Mouse (Mus musculus): ENCODE results near the gene Rptn.
"Not testable (repeated sequence)": the region's sequence is repeated elsewhere in the genome, so short reads cannot be mapped to it uniquely, and the experiment has no call there.

Gene Rptn

DNA sequence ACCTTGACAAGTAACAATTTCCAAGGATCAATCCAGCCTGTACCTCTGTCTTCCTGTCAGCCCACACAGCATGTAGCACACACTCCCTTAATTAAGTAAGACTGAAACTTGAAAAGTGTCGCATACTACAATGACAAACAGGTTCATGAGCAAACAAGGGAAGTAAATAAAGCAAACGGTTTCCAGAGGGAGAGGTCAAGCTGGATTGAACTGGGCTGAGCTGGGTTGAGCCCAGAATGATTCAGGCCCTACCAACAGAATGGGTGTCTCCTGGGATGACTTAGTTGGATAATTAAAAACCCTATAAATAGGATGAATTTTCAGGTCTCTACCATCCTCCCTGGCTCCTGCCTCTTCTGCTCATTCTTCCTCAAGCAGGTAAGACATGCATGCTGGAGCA, at the start of gene Rptn:
Gene Rptn (plus strand): TSS at position 334 of the 400 bp plus-strand sequence.
- no peak for DNase-seq

- DNase-seq = no peak
Measured at GRCm38 (mm10) chr3:93346896-93347295, 46.6 kb upstream of the Rptn start.

DNA sequence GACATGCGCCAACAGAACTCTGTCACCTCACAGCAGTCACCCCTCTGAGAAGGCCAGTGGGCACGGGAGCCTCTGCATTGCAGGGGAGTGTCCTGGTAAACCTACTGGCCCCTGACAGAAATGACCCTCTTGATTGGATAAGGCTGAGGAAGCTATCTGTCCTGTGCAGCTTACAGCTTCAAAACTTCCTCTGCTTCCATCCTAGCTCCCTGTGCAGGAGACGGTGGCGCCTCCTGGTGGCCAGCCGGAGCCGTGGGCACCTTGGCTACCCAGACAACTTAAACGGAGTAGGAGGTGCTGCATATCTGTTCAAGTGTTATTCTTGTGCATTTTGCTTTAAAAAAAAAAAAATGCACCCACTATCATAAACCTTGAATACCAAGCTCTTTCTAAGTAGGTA, 33.5 kb upstream of the Rptn start:
- DNase-seq = peak; percentile 52

- no peak for DNase-seq
Measured at GRCm38 (mm10) chr3:93361933-93362574, 31.4 kb upstream of the Rptn start.

GRCm38 (mm10) chr3:93366966-93367575, 26.4 kb upstream of the Rptn start:
- no peak for DNase-seq

DNA sequence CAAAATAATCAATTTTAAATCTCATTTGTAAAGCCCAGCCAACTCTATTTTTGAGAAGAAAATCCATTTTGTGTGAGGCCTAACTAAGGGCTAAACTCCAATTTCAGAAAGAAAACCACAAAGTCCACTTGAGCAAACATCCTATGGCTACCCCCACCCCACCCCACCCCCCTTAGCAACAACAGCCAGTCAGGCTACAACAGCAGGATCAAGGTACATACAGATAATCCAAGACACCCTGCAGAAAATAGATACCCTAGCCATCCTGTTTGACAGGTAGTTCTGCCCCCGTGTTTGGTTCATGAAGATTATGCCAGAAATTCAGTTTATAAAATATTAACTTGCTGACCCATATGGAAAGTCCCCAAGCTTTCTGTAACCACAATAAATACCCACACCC, 25.3 kb upstream of the Rptn start:
- DNase-seq = no peak

- no peak for DNase-seq
Measured at GRCm38 (mm10) chr3:93373416-93373815, 20.1 kb upstream of the Rptn start.

GRCm38 (mm10) chr3:93375196-93375595, 18.3 kb upstream of the Rptn start:
- no peak for DNase-seq

DNA sequence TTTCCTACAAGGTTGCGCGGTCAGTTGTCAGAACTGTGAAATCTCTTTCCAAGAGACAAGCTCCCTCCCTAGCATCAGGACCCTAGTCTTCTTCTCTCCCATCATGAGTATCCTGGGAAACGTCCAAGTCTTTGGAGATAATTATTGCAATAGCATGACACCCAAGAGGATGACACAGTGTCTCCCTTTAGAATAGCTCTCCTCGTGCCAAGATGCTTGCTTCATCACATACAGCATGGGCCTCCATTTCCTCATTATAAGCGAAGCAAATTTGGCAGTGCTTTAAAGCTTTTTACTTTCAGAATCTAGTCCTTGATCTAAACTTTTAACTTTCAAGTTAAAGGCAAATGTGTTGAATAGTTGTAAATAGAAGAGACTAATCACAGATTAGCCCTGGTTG, 17.9 kb upstream of the Rptn start:
- DNase-seq = no peak

- no peak for DNase-seq
Measured at GRCm38 (mm10) chr3:93378146-93378545, 15.4 kb upstream of the Rptn start.

GRCm38 (mm10) chr3:93403936-93404335, 10.4 kb downstream of the Rptn start:
- DNase-seq = no peak

DNA sequence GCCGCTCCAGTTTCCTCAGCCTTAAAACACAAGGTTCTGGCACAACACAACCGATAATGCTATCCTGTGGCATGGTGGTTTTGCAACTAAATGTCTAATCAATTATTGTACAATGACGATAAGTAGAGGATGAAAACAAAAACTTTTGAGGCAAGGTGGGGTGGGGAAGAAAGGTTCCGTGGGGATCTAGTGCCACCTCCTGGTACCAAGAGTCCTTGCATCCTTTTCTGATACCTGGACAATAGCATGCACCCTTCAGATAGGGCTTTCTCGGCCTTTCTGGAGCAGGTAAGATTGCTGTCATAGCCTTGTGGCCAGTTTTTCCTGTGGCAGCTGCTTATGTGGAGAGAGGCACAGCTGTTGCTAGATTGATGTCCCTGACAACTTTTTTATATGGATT, 13.5 kb downstream of the Rptn start:
- peak; percentile 12 for DNase-seq

DNA sequence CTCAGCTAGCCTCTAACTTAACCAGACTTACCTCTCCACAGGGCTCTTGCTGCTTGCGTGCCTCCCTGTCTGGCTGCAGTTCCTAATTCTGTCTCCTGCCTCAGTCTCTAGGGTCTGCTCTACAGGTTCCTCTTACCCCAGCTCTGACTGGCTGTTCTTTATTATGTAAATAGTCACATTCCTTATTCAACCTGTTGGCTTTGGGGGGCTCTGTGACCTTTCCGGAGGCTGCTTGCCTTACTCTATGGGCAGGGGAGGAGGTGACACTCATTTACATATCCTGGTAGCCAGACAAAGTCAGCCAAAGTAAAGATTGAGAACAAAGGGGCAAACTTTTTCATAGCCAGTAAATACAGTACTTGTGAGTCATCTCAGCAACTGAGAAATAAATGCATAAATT, 18.4 kb downstream of the Rptn start:
- no peak for DNase-seq

DNA sequence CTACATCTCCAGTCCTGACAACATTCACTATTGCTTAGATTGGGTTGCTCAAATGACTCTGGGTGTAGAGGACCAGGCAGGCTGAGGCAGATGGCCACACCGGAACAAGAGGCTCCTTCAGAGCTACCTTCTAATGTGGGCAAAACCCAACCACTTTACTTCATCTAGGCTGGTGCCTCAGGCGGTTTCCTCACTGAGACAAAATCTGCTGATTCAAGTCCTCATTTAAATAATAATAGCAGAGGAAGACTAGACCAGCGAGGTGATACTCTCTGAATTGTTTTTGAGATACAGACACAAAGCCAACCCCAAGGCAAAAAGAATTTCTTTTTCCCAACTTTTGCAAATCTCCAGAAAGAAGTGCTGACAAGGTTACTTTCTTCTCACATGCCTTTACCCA, 38.2 kb downstream of the Rptn start:
- DNase-seq = no peak

DNA sequence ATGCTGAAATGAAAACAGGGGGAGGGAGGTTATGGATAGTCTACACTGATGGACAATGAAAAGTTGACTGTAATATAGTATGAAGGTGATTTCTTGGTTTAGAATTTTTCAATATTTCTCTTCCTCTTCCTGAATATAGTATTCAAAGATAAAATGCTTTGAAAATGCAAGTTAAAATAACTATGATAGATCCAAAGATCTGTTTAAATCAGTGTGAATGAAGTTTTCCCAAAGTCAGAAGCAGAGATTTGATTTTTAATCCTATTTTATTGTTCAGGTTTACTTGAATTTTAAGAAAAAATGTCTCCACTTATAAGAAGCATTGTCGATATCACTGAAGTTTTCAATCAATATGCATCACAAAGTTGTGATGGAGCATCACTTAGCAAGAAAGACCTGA, 48.5 kb downstream of the Rptn start, which contains the start of gene Tchh:
Gene Tchh (plus strand): TSS at position 301 of the 400 bp plus-strand sequence.
- DNase-seq = no peak

- DNase-seq = peak; percentile 44
Measured at GRCm38 (mm10) chr3:93443501-93444101, 50.1 kb downstream of the Rptn start.

- DNase-seq = peak; percentile 73
Measured at GRCm38 (mm10) chr3:93444343-93445164, 51.1 kb downstream of the Rptn start.

DNA sequence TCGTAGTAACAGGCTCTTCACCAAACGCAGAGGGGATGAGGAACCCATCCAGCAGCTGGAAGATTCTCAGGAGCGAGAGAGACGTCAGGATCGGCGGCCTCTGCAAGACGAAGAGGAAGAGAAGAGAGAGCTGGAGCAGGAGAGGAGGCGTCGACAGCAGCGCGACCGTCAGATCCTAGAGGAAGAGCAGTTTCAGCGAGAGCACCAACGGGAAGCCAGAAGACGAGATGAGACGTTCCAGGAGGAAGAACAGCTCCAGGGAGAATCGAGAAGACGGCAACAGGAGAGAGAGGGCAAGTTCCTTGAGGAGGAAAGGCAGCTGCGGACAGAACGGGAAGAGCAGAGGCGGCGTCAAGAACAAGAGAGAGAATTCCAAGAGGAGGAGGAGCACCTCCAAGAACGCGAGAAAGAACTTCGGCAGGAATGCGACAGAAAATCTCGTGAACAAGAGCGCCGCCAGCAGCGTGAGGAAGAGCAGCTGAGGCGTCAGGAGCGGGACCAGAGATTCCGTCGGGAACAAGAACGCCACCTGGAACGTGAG, 51.7 kb downstream of the Rptn start:
- peak; percentile 30 for DNase-seq

GRCm38 (mm10) chr3:93446128-93446755, 52.7 kb downstream of the Rptn start:
- DNase-seq = peak; percentile 8

GRCm38 (mm10) chr3:93446756-93447137, 53.2 kb downstream of the Rptn start:
- DNase-seq = not testable (repeated sequence)

DNA sequence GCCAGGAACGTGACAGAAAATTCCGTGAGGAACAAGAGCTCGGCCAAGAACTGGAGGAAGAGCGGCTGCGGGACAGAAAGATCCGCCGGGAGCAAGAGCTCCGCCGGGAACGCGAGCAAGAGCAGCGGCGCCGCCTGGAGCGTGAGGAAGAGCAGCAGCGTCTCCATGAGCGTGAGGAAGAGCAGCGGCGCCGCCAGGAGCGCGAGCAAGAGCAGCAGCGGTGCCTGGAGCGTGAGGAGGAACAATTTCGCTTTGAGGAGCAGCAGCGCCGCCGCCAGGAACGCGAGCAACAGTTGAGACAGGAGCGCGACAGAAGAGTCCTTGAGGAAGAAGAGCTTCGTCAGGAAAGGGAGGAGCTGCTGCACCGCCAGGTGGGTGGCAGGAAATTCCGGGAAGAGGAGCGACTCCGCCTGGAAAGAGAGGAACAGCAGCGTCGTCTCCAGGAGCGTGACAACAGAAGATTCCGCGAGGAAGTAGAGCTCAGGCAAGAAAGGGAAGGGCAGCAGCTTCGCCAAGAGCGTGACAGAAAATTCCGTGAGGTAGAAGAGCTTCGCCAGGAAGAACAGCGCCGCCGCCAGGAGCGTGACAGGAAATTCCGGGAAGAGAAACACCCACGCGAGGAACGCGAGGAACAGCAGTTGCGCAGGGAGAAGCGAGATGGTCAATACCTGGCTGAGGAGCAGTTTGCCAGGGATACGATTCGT, 53.8 kb downstream of the Rptn start:
- peak; percentile 75 for DNase-seq

All from right cerebral cortex, postnatal 25 days (tissue).